Mouse (Mus musculus) ovary, postnatal 10 days (tissue): Measurements from ENCODE around the gene Cpn1.

ENCODE experiments used
- DNase-seq: peaks from one replicate; pipeline ENCODE4 v3.0.0; 2022; ENCODE audit warnings: low spot score

Cpn1 gene

DNA sequence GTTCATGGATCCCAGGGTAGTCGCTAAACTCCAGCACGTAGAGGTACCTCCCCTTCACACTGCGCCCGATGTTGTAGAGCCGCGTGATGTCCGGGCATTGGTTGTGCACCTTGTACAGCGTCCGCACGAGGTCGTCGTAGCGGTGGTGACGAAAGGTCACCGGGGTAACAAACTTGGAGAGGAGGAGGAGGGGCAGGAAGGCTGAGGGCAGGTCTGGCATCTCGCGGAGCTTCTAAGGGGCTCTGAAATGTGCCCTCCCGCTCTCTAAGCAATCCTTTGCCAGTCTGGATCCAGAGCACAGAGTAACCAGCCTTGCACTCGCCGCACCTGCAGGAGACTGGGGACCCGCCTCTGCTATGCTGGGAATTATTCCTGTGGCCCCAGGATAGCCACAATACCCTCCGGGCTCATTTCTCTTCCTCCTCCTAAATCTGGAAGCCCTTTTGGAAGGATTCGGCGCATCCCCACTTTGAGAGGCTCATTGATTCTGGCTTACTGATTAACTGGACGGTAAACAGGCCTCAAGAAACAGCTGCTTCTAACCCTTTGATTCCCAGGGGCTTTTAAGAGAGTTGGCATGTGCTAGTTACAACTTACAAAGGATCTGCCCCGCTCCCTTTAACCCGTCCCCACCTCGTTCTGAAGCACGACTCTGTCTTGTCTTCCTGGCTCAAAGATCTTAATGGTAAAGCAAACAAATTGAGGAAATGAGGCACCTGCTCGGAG, at the start of gene Cpn1:
TSS of gene Cpn1 (minus strand) at position 488 of the 726 bp plus-strand sequence.
- DNase-seq = no peak

DNA sequence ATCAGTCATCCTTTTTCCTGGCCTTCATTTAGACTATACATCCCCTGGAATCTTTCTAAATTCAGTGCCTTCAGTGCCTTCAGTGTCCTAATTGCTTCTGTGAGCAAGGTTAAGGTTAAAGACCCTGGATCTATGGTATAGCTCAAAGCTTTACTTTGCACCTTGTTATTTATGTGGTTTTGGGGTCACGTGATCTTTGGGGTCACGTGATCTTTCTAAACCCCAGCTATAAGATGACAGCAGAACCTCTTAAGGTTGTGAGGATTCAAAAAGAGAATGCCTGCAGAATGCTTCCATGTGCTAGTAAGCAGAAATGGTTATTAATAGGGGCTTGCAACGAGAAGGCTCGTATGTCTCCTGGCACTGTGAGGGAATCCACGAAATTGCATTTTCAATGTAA, 47.0 kb upstream of the Cpn1 start:
- DNase-seq = no peak

DNA sequence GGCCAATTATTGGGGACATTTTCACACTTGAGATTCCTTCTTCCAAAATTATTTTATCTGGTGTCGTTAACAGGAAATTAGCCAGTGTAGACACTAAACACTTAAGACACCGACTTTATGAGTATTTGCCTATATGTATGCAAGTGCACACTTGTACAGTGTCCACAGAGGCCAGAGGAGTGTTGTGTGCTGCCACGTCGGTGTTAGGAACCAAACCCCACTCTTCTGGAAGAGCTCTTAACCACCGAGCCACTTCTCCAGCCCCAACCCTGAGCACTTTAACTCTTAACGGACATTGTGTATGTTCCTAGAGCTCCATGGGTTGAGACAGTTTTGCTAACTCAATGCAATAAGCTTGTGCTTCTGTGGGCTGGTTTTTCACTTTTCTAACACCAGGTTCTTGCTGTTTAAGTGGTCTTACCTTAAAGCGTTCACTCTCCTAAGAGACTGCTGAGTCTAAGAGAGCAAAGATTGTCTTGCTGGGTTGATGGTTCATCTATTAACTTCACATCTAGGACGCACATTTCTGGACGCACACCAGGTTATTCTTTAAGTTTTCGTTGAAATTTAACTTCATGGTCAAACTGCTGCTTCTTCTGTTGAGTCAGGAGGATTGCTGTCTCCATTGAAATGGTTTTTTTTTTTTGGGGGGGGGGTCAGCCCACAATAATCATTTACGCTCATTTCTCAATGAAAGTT, 45.8 kb upstream of the Cpn1 start:
- DNase-seq = no peak

DNA sequence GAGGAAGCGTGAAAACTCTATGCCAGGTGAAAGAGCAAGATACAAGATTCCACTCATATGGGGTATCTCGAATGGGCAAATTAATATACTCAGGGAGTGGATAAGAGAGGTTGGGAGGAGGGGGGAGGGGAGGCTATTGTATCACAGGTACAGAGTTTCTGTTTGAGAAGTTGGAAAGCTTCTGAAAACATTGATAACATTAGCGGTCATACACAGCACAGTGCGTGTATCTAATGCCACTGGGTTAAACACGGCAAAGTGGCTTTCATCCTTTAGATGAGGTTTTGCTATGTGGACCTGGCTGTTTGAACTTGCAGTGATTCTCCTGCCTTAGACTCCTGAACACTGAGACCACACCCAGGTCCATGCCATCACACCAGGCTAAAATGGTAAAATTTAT, 43.7 kb upstream of the Cpn1 start:
- DNase-seq = no peak

DNA sequence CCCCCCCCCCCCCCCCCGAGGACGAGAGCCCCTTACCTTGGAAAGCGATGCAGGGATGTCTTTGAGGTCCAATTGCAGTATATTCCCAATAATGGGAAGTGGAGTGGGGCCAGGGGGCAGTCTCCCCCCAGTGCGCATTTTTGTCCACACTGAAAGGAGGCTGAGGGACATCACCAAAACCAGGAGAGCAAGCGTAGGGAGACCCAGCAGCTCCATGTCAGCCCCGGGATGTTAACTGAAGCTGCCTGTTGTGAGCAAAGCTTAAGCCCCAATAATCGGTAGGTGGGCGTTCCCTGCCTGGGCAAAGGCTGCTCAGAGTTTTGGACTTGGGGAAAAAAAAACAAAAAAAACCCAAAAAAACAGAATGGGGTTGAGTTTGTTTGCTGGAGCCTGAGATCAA, 42.6 kb upstream of the Cpn1 start, which contains the start of gene Cyp2c23:
TSS of gene Cyp2c23 (minus strand) at position 237 of the 400 bp plus-strand sequence.
- DNase-seq = no peak

DNA sequence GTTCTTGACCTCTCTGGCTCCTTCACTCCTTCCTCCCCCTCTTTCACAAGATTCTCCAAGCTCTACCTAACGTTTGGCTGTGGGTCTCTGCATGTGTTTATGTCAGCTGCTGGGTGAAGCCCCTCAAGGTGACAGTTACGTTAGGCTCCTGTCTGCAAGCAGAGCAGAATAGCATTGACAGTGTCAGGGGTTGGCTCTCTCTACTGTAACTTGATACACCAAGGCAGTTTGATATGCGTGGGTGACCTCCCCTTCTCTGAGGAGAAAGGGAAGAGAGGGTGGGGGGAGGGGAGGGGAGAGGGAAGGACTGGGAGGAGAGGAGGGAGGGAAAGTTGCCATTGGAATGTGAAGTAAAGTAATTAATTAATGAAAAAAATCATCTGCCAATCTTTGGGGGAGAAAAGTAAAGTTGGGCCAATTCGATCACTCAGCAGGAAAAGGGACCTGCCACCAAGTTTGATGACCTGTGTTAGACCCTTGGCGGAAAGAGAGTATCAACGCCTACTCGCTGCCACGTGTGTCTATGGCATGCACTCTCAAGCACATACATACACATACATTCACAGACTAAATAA, 40.7 kb upstream of the Cpn1 start:
- DNase-seq = no peak

DNA sequence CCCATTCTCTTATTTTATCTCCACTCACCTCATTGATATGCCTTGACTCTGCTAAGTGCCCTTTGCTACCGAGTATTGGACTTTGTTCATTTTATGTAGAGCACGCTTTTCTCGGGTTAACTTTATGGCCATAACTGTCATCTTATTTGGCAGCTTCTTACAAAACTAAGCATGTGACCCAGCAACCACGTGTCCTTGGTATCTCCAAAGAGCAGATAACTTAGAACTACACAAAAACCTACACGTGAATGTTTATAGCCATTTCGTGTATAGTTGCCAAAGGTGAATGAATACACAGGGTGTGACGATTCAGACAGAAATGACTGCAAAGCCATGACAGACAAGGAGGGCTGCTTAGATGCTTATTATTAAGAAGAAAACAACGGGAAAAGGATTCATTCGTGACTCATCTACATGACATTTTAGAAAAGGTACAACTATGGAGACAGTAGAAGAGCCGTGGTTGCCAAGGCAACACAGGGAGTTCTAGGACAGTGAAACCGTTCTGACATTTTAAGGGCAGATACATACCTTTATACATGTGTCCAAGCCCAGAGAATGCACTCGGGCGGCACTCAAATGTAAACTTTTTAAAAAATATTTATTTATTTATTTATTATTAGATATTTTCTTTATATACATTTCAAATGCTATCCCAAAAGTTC, 38.7 kb upstream of the Cpn1 start:
- DNase-seq = no peak

DNA sequence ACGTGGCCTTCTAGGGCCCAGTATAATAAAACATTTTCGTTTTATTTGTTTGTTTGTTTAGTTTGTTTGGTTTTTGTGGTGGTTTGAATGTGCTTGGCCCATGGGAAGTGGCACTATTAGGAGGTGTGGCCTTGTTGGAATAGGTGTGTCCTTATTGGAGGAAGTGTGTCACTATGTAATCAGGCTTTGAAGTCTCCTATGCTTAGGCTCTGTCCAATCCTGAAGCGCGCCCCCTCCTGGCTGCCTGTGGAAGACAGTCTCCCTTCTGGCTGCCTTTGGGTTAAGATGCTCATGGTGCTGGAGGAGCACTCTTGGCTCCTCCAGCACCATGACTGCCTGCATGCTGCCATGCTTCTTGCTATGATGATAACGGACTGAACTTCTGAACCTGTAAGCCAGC, 36.7 kb upstream of the Cpn1 start:
- no peak for DNase-seq

DNA sequence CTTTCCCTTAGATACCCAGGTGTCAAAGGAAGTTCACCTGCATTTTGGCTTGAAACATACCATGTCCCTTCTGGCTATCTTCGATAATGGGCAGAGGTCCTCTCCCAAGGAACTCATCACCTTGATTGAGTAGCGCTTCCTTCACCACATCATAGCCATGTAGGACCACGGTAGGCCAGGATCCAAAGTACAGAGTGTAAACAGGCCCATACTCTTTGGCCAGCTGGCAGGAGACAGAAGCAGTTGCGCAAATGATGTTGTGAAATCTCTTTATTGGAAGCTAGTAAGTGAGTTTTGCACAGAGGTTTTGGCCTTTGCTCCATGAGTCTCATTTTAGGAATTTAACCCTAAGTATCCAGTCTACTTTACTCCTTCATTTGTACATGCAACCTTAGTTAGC, 35.1 kb upstream of the Cpn1 start:
- peak; percentile 11 for DNase-seq

DNA sequence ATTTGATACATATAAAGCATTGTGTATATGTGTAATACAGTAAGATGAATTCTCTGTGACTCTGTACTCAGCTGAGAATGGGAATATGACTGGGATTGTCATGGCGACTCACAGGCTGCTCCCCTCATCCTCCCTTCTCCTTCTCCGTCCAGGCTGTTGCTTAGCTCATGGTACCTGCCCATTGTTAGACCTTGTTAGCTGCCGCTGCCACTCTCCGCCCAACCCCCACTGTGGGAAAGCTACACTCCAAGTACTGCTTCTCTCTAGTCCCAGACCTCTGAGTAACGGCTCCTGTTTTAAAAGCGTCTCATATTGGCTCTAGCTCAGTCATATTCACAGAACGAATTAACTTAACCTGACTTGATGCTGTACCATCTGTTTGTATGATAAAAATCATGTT, 33.4 kb upstream of the Cpn1 start:
- no peak for DNase-seq

DNA sequence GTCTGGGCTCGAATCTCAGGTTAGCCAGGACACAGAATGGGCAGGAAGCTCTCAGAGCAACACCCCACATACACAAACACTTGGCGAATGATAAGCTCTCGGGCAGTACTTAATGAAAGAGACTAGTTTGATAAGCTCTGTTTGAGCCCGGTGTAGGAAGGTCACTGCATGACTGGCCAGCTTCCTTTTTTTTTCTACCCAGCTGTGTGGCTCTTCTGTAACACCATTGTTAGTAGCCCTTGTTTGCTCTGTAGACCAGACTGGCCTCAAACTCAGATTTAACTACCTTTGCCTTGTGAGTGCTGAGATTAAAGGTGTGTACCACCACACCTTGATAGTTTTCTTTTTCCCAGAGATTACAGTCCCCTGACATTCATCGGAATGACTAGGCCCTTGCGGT, 27.5 kb upstream of the Cpn1 start:
- DNase-seq = no peak

DNA sequence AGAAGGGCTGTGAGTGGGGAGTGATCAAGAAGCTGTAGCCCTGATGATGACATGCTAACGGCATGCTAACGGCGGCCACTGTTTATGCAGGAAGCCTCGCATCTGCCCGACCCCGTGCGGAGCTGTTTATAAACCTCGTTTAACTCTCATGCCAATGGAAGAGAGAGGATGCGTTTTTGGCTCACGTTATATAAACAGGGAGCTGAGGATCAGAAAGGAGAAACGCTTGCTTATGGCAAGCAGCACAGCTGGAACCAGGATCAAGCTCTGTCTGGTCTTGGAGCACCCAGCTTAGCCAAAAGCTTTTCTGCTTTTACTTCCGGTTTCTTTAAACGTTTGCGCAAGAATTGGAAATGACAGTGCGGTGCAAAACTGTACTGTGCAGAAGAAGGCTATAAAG, 22.4 kb upstream of the Cpn1 start:
- no peak for DNase-seq

DNA sequence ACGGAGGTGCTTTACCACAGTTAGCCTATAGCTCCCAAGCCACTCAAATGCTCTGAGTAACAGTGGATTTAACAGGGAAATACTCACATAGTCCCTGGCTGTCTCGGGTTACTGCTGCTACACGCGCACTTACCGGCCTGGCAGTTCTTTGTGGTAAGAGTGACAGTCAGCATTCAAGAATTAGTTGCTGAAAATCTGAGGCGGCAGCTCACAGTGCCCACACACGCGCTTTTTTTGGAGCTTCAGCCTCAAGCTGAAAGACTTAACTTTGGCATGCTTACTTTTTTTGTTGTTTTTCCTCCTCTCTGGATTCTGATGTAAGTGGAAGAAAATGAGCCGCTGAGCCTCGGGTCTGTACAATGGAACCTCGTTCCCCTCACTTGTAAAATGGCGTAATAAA, 20.8 kb upstream of the Cpn1 start:
- DNase-seq = no peak

DNA sequence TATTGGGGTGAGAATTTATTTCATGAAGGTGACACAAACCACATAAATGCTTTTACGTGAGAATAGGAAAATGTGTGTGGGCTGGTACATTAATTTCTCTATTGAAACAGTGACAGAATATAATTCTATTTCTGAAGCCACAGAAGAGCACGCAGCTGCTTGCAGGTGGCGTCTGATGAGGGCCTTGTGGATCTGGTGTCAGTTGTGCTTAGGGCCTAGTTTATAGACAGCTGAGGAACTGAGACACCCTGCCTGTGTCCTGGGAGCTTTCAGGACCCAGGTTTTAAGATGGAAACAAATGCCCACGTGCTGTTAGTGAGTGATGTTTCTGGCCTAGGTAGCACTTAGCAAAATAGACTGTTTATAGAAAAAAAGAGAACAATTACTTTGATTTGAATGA, 18.7 kb upstream of the Cpn1 start:
- no peak for DNase-seq

DNA sequence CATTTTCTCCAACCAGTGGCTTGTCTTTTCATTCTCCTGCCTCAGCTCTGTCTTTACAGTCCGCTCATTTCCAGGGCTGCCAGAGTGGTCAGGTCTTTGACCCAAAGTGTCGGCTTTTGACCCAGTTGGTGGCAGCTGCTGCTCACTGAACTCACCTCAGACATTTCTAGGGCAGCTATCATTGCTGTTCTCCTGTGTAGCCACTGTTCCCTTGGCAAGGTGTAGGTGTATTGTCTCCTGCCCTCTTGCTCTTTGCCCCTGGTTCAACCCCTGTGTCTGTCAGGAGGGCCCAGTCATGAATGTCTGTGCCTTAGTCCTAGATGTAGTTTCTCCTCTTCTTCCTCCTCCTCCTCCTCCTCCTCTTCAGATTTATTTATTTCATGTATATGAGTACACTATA, 17.9 kb upstream of the Cpn1 start:
- no peak for DNase-seq

DNA sequence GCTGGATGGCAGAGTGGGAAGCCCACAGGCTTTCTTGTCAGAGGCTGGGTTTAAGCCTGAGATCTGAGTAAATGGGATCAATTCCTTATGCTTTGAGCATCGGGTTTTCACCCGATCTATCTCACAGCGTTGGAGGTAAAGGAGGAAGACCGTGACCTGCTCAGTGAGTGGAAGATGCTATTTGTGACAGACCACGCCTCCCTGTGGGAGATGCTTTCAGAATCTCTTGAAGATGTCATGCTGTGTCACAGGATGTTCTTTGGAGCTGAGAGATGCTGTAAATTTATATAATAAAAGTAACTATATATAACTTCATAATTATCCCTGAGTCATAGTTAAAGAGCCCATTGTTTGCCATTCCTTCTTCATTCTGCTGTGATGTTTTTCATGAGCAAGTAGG, 14.4 kb upstream of the Cpn1 start:
- no peak for DNase-seq

DNA sequence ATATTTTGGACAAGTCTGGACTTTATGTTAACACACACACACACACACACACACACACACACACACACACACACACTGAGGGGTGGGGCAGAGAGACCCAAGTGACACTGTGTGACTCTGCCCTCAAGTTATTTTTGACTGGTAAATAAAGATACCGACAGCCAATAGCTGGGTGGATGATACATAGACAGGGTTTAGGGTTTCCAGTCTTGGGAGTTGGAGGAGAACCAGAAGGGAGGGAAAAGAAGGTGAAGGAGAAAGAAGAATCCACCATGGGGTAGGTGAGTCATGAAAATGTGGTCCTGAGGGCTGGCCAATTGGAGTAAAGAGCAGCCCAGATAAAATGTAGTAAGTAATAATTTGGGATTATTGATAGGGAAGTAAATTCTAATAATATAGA, 13.7 kb upstream of the Cpn1 start:
- DNase-seq = no peak

DNA sequence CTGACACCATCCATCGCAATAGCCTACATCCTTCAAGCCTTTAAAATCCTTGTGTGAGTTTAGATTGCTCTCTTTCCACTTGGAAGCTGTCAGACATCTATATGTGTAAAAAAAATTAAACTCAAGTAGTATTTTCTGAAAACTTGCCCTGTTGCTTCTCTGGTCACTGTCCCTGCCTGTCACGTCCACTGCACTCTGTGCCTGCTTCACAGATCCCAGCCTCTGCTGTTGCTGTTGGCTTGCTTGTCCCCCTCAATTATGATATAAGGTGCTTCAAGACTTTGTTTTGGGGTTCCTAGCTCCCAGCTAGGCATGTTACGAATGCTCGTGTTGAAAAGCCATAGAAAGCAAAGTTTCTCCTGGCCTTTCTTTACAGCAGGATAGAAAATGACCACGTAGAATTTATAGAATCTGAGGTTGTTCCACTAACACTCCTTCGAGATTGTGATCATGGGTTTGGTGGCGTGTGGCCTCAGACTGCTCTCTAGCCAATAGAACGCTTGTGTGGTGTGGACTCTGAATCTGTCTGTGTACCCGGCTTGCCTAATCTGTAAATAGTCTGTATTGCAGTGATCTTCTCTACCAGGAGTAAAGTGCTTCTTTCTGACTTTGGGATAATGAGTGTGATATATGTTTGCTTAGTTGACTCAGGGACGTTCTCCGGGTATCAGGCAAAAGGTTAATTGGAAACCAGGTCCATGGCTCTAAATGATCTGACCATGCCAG, 12.6 kb upstream of the Cpn1 start:
- DNase-seq = no peak

DNA sequence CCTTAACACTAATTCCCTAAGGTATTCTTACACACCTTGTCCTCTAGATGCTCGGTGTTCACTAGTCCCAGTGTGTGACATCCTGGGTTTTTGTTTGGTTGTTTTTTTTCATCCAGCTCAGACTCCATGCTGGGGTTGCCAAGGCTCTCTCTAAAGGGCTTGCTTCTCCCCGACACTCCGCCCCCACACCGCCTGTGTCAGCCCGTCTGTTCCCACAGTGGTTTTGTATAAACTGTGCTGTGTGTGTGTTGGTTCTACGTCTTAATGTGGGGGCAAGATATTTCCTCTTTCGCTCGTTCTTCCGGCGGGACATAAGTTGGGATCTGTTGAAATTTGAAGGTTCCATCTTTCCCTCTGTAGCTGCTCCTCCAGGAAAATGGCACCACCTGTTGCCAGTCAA, 11.7 kb upstream of the Cpn1 start:
- DNase-seq = no peak

DNA sequence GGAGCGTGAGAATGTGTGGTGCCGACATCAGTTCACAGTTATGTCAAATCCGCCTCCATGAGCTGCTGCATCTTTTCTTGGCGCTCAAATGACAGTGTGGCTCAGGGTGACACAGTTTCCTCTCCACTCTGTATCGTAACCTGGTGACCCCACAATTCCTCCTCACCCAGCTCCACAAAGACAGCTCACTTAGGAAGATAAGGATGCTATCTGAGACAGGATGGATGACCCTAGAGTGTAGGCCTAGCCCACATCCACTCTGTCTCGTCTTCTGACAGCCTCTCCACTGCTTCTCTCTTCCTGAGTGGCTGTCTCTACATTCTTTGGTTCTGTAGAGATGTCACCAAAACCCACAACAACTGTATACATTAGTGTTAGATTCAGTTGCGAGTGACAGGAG, 9.1 kb upstream of the Cpn1 start:
- DNase-seq = no peak

DNA sequence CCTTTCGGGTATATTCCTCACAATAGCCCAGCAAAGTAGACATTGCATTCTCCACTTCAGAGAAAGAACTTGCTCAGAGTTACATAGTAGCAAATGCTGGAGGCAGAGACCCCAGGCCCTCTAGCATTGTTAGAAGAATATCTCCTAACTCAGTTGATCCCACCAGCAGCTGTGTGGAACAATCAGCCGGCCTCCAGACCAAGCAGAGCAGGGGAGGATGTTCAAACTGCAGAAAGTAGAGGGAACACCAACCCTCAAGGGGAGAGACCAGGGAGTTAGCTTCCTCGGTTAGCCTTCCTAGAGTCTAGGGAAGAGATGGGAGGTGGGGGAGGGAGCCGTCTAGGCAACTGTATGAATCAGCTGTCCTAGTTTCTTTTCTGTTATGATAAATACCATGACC, 6.1 kb upstream of the Cpn1 start:
- no peak for DNase-seq

DNA sequence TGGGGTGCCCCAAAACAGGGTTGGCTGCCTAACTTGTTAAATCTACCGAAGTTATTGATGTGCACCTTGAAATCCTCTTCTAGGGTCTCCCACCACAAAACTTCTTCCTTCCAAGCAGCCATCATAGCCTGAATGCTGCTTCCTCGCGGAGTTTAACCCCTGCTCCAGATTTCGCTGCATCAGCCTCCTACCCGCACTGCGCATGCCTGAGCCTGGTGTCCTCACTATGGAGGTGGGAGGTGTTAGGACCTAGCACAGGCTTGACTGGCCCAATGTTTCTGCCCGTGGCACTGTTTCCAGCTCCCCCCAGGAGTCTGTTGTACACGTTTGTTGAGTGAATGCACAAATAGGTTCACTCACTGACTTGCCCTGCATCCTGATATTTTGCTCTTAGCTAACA, 4.0 kb upstream of the Cpn1 start:
- no peak for DNase-seq
